Mouse (Mus musculus) kidney, postnatal 36 days (tissue): ENCODE measurements at regions not wholly inside any gene's neighbourhood (a gene's known extent, or its start where the extent isn't known, plus 50 kb on each side); places are given as distances from the start of the nearest gene placed in this dataset.

Experiments
- DNase-seq, 2 experiments: peaks; one replicate each; pipeline ENCODE4 v3.0.0; 2021 to 2022; ENCODE audit warnings: mixed read lengths in 2 of 2

DNA sequence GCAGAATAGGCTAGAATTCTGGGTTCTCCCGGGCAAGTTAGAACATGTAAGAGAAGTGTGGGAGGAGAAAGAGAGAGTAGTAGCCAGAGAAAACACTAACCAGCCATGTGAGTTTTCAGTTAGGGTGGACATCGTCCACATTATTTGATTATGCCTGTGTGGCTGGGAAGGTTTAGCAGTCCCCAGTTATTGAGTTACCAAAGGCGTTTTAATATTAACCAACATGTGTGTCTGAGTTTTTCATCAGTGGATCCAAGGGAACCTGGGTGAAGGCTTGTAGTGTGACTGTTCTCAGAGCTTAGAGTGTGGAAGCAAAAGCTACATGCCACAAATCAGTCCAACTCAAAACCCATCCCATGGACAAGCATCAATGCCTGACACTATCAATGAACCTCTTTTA lies 594.0 kb upstream of the Cdh20 start:
- DNase-seq: peak; percentile 8 to 48
